Mouse (Mus musculus) embryonic facial prominence, embryonic 12.5 days (tissue): ENCODE results near the gene Espn. TPM values are rescaled to one million over a fixed set of nuclear protein-coding genes. Genes with fewer than 3 reads are reported as not detected.

ENCODE experiments used
- ATAC-seq: fragments of 200-750 bp; cut with Nextera tagmentation; 2 replicates; pipeline ENCODE4 v1.8.0; 2017; ENCODE audit not compliant: insufficient number of reproducible peaks, insufficient read depth, low FRiP score, low TSS enrichment
- H3K27ac ChIP-seq: fragments of 300-500 bp; sonication (generic); 2 replicates; pipeline ENCODE4 v1.5.1; 2016; ENCODE audit warnings: mild to moderate bottlenecking
- H3K27me3 ChIP-seq: fragments of 300-500 bp; sonication (generic); 2 replicates; pipeline ENCODE4 v1.6.1; 2016; ENCODE audit warnings: mild to moderate bottlenecking, moderate library complexity
- H3K36me3 ChIP-seq: fragments of 300-500 bp; sonication (generic); 2 replicates; pipeline ENCODE4 v1.6.1; 2016; ENCODE audit warnings: mild to moderate bottlenecking
- H3K4me1 ChIP-seq: fragments of 300-500 bp; sonication (generic); 2 replicates; pipeline ENCODE4 v1.6.1; 2016
- H3K4me2 ChIP-seq: fragments of 300-500 bp; sonication (generic); replicated peaks from 2 replicates; pipeline ENCODE4 v1.6.1; 2016; ENCODE audit warnings: mild to moderate bottlenecking, moderate library complexity
- H3K4me3 ChIP-seq: fragments of 300-500 bp; sonication (generic); 2 replicates; pipeline ENCODE4 v1.5.1; 2016; ENCODE audit warnings: mild to moderate bottlenecking
- H3K9ac ChIP-seq: fragments of 300-500 bp; sonication (generic); 2 replicates; pipeline ENCODE4 v1.6.1; 2016; ENCODE audit warnings: mild to moderate bottlenecking, moderate library complexity
- H3K9me3 ChIP-seq: fragments of 300-500 bp; sonication (generic); 2 replicates; pipeline ENCODE4 v1.6.1; 2016; ENCODE audit warnings: mild to moderate bottlenecking, moderate library complexity
- WGBS: fragments of 180-500 bp; shearing (Covaris S2); methylation state at CpG from one replicate; pipeline ENCODE4 v1.1.7; 2016; 5-methylcytosine and 5-hydroxymethylcytosine counted together
- polyA plus RNA-seq: library from polyadenylated mRNA; unstranded; fragments of >200 nt; fragmentation: Nextera tagmentation; extraction: Ambion mirVana; gene quantifications from 2 replicates; pipeline ENCODE4 v1.2.1, GENCODE M21; 2016

Espn gene
- polyA plus RNA-seq, 1 experiment from 2014 or later = 6.6 TPM

DNA sequence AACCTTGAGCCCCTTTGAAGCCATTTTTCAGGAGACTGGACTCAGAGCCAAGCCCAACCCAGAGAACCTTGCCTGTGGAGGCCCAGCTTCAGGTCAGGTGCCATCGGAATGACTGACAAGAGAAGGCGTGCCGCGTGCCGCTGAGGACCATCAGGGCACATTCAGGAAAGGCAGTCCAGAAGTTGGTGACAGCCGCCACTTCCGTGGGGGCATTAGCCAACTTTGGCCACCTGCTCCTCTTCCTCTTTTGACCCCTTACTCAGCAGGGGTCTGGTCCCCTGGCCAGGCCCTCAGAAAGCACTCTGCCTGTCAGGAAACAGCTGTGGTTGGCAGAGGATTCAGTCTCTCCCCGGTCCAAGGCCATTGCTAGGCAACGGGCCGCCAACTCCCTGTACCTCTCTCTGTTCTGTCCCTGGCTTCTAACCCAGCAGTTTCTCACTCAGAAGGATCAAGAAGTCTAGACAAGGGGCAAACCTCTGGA, 80.0 kb downstream of the Espn start, which contains the start of gene Plekhg5:
Gene Plekhg5, plus strand, starts transcription at position 378 of the 481 bp plus-strand sequence.
- no peak within 1 kb of the TSS for H3K9ac ChIP-seq
- no peak within 1 kb of the TSS for H3K4me3 ChIP-seq
- no peak for ATAC-seq
- no peaks in the 10 kb centered on the region for H3K9me3 ChIP-seq
- peaks cover 8% of the 10 kb centered on the region for H3K4me1 ChIP-seq
- H3K27ac ChIP-seq = no peak within 1 kb of the TSS
- no peaks in the 10 kb centered on the region for H3K36me3 ChIP-seq
- no peaks in the 10 kb centered on the region for H3K27me3 ChIP-seq
- no peak within 1 kb of the TSS for H3K4me2 ChIP-seq
- 59% methylated on average over 10 of the region's 10 CpGs for WGBS

DNA sequence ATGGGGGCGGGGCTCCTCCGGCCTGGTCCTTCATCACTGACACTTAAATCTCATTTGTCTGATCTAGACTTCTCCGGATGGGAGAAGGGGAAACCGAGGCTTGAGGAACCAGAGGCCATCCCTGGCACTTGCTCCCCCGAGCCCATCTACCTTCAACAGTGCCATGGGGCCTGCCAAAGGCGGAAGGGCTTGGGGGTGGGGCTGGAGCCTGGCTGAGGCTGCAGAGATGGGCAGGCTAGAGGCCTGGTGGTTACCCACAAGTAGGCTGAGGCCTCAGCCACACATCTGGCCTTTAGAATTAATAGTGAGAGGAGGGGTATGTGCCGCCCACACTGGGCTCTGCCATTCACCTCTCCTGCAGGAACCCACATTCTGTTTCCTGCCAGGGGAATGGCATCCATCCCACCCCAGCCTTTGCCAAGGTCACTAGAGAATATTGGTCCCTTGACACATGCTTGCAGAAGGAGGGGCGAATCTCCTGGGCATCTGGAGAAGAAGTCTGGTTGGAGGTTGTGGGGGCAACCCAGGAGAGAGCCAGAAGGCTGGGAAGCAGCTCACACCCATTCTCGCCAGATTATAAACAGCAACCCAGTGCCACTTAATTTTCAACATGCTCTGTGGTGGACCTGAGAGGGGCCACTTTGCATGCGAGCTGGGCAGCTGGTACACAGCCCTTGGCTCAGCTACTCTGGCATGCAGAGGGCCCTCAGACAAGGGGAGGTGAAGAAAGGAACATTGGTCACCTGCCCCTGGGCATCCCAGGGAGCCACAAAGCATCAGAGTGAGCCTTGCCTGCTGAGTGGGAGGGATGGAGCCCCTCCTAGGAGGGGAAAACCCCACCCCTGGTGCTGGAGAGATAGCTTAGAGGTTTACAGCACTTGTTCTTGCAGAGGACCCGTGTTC, 81.4 kb downstream of the Espn start:
- Histone ChIP-seq H3K9ac (no peak overlapping the region; the same call in 1 of the 2 replicates), H3K36me3 (no peaks in the 10 kb centered on the region), H3K27me3 (no peaks in the 10 kb centered on the region), H3K4me2 (no peak overlapping the region), H3K27ac (no peak overlapping the region), H3K4me3 (no peak overlapping the region), H3K9me3 (no peaks in the 10 kb centered on the region), H3K4me1 (peaks cover 5% of the 10 kb centered on the region; the same call in 1 of the 2 replicates)
- ATAC-seq = no peak
- WGBS = 74% methylated on average over 11 of the region's 11 CpGs

Other genes with a start within 250 kb of the Espn start
- 78.2 and 86.6 TPM in 2 replicates for gene Dnajc11, start 218.7 kb downstream of the Espn start, polyA plus RNA-seq
- 45.2 and 45.6 TPM in 2 replicates for gene Thap3, start 163.4 kb downstream of the Espn start, polyA plus RNA-seq
- gene Phf13, start 156.1 kb downstream of the Espn start, polyA plus RNA-seq = 42.2 and 44.3 TPM in 2 replicates
- 13.0 and 13.5 TPM in 2 replicates for gene Klhl21, start 143.6 kb downstream of the Espn start, polyA plus RNA-seq
- gene Zbtb48, start 124.7 kb downstream of the Espn start, polyA plus RNA-seq = 25.3 and 30.2 TPM in 2 replicates
- gene Tas1r1, start 113.8 kb downstream of the Espn start, polyA plus RNA-seq = 1.0 and 1.1 TPM in 2 replicates
- 43.8 and 46.0 TPM in 2 replicates for gene Nol9, start 113.0 kb downstream of the Espn start, polyA plus RNA-seq
- 17.8 and 19.0 TPM in 2 replicates for gene Plekhg5, start 79.9 kb downstream of the Espn start, polyA plus RNA-seq
- 1.1 and 2.1 TPM in 2 replicates for gene Tnfrsf25, start 36.4 kb downstream of the Espn start, polyA plus RNA-seq
- 0.09 TPM in 1 of 2 replicates, not detected in the other for gene Hes2, start 6.5 kb upstream of the Espn start, polyA plus RNA-seq
- gene Acot7, start 25.8 kb upstream of the Espn start, polyA plus RNA-seq = 57.9 and 69.8 TPM in 2 replicates
- gene Gpr153, start 121.9 kb upstream of the Espn start, polyA plus RNA-seq = 9.7 and 10.6 TPM in 2 replicates
- 0.09 TPM in 1 of 2 replicates, not detected in the other for gene Hes3, start 139.3 kb upstream of the Espn start, polyA plus RNA-seq
- 30.3 and 33.4 TPM in 2 replicates for gene Icmt, start 144.9 kb upstream of the Espn start, polyA plus RNA-seq
- gene Rnf207, start 166.6 kb upstream of the Espn start, polyA plus RNA-seq = 1.0 and 2.3 TPM in 2 replicates
- gene Rpl22, start 173.4 kb upstream of the Espn start, polyA plus RNA-seq = 395 and 396 TPM in 2 replicates
- gene Chd5, start 186.3 kb upstream of the Espn start, polyA plus RNA-seq = 0.33 and 0.46 TPM in 2 replicates